Mouse (Mus musculus): ENCODE data around the gene Shld2. TPM values are rescaled to one million over a fixed set of nuclear protein-coding genes. Genes with fewer than 3 reads are reported as not detected.

Gene Shld2
- total and polyA plus RNA-seq, 2 experiments from 2014 or later = 2.9 to 10.9 TPM

- H3K9ac ChIP-seq (replicated peaks; ENCODE audit: low read depth, low read length) = no peak overlapping the region
- 83% methylated on average over 4 of the region's 4 CpGs for WGBS
- DNase-seq (ENCODE audit: low spot score) (no peak), ATAC-seq (ENCODE audit: insufficient read depth, low read depth) (no peak)
- H3K4me3 ChIP-seq (ENCODE audit: low read depth, low read length) = no peak overlapping the region
- no peak overlapping the region for H3K4me2 ChIP-seq (ENCODE audit: low read depth, low read length)
- no peak overlapping the region for H3K27ac ChIP-seq (ENCODE audit: low read depth)
- H3K36me3 ChIP-seq (replicated peaks; ENCODE audit: control insufficient read depth, insufficient read depth, low read length) = no peaks in the 10 kb centered on the region
- no peaks in the 10 kb centered on the region for H3K27me3 ChIP-seq (ENCODE audit: control insufficient read depth, insufficient read depth, low read length)
- TF ChIP-seq EP300 (IDR thresholded peaks at IDR 0.05; ENCODE audit: low read depth) (no peak), CTCF (IDR thresholded peaks at IDR 0.05; ENCODE audit: low read depth) (no peak)
- H3K9me3 ChIP-seq (replicated peaks; ENCODE audit: control insufficient read depth, low read length) = no peaks in the 10 kb centered on the region
- no peaks in the 10 kb centered on the region for H3K4me1 ChIP-seq (ENCODE audit: control insufficient read depth, insufficient read depth)
Observed at GRCm38 (mm10) chr14:34253261-34253660, 57.0 kb downstream of the Shld2 start.

- H3K9me3 ChIP-seq (replicated peaks; ENCODE audit: control insufficient read depth, low read length) = no peaks in the 10 kb centered on the region
- DNase-seq (ENCODE audit: low spot score) (no peak), ATAC-seq (ENCODE audit: insufficient read depth, low read depth) (no peak)
- H3K4me2 ChIP-seq (ENCODE audit: low read depth, low read length) = no peak overlapping the region
- H3K27me3 ChIP-seq (ENCODE audit: control insufficient read depth, insufficient read depth, low read length) = no peaks in the 10 kb centered on the region
- no peaks in the 10 kb centered on the region for H3K4me1 ChIP-seq (ENCODE audit: control insufficient read depth, insufficient read depth)
- no peak for TF ChIP-seq EP300 (IDR thresholded peaks at IDR 0.05; ENCODE audit: low read depth)
- TF ChIP-seq CTCF (IDR thresholded peaks at IDR 0.05; ENCODE audit: low read depth) = no peak
- H3K36me3 ChIP-seq (replicated peaks; ENCODE audit: control insufficient read depth, insufficient read depth, low read length) = no peaks in the 10 kb centered on the region
- no peak overlapping the region for H3K27ac ChIP-seq (ENCODE audit: low read depth)
- H3K9ac ChIP-seq (replicated peaks; ENCODE audit: low read depth, low read length) = no peak overlapping the region
- WGBS = 64% methylated on average over 5 of the region's 6 CpGs
- H3K4me3 ChIP-seq (ENCODE audit: low read depth, low read length) = no peak overlapping the region
Observed at GRCm38 (mm10) chr14:34252470-34253145, 57.7 kb downstream of the Shld2 start.

GRCm38 (mm10) chr14:34240676-34241075 lies 69.6 kb downstream of the Shld2 start:
- no peak for DNase-seq (ENCODE audit: low spot score)
- ATAC-seq (ENCODE audit: insufficient read depth, low read depth) = no peak
- no peaks in the 10 kb centered on the region for H3K27me3 ChIP-seq (ENCODE audit: control insufficient read depth, insufficient read depth, low read length)
- H3K9ac ChIP-seq (replicated peaks; ENCODE audit: low read depth, low read length) = no peak overlapping the region
- H3K4me3 ChIP-seq (ENCODE audit: low read depth, low read length) = no peak overlapping the region
- H3K36me3 ChIP-seq (replicated peaks; ENCODE audit: control insufficient read depth, insufficient read depth, low read length) = 0 out of 2 replicates have a peak, but pooled peaks cover 7% of the 10 kb centered on the region
- WGBS = 62% methylated on average over 6 of the region's 6 CpGs
- 0 out of 2 replicates have a peak, but pooled peaks cover 3% of the 10 kb centered on the region for H3K9me3 ChIP-seq (replicated peaks; ENCODE audit: control insufficient read depth, low read length)
- H3K4me2 ChIP-seq (ENCODE audit: low read depth, low read length) = no peak overlapping the region
- no peak overlapping the region for H3K27ac ChIP-seq (ENCODE audit: low read depth)
- no peak for TF ChIP-seq EP300 (IDR thresholded peaks at IDR 0.05; ENCODE audit: low read depth)
- no peak for TF ChIP-seq CTCF (IDR thresholded peaks at IDR 0.05; ENCODE audit: low read depth)
- H3K4me1 ChIP-seq (ENCODE audit: control insufficient read depth, insufficient read depth) = no peaks in the 10 kb centered on the region

GRCm38 (mm10) chr14:34240263-34240662 lies 70.0 kb downstream of the Shld2 start:
- 0 out of 2 replicates have a peak, but pooled peaks cover 7% of the 10 kb centered on the region for H3K36me3 ChIP-seq (replicated peaks; ENCODE audit: control insufficient read depth, insufficient read depth, low read length)
- H3K9ac ChIP-seq (replicated peaks; ENCODE audit: low read depth, low read length) = no peak overlapping the region
- no peaks in the 10 kb centered on the region for H3K27me3 ChIP-seq (ENCODE audit: control insufficient read depth, insufficient read depth, low read length)
- no peaks in the 10 kb centered on the region for H3K4me1 ChIP-seq (ENCODE audit: control insufficient read depth, insufficient read depth)
- 0 out of 2 replicates have a peak, but pooled peaks cover 3% of the 10 kb centered on the region for H3K9me3 ChIP-seq (replicated peaks; ENCODE audit: control insufficient read depth, low read length)
- WGBS = 59% methylated on average over 10 of the region's 10 CpGs
- H3K4me3 ChIP-seq (ENCODE audit: low read depth, low read length) = no peak overlapping the region
- no peak for TF ChIP-seq EP300 (IDR thresholded peaks at IDR 0.05; ENCODE audit: low read depth)
- no peak for TF ChIP-seq CTCF (IDR thresholded peaks at IDR 0.05; ENCODE audit: low read depth)
- no peak for ATAC-seq (ENCODE audit: insufficient read depth, low read depth)
- H3K4me2 ChIP-seq (ENCODE audit: low read depth, low read length) = no peak overlapping the region
- no peak for DNase-seq (ENCODE audit: low spot score)
- no peak overlapping the region for H3K27ac ChIP-seq (ENCODE audit: low read depth)

- no peak overlapping the region for H3K27ac ChIP-seq (ENCODE audit: low read depth)
- peak overlapping the region; percentile 73 for H3K4me2 ChIP-seq (ENCODE audit: low read depth, low read length)
- H3K4me1 ChIP-seq (ENCODE audit: control insufficient read depth, insufficient read depth) = no peaks in the 10 kb centered on the region; the same call in 1 of the 2 replicates
- peak; percentile 95 for TF ChIP-seq CTCF (IDR thresholded peaks at IDR 0.05; ENCODE audit: low read depth)
- no peak for TF ChIP-seq EP300 (IDR thresholded peaks at IDR 0.05; ENCODE audit: low read depth)
- H3K9me3 ChIP-seq (replicated peaks; ENCODE audit: control insufficient read depth, low read length) = no peaks in the 10 kb centered on the region
- WGBS = 5% methylated on average over 16 of the region's 16 CpGs
- H3K9ac ChIP-seq (replicated peaks; ENCODE audit: low read depth, low read length) = peak overlapping the region; percentile 32
- ATAC-seq (ENCODE audit: insufficient read depth, low read depth) (peak; percentile 99), DNase-seq (ENCODE audit: low spot score) (peak; percentile 89)
- H3K27me3 ChIP-seq (ENCODE audit: control insufficient read depth, insufficient read depth, low read length) = no peaks in the 10 kb centered on the region
- 0 out of 2 replicates have a peak, but pooled peaks cover 4% of the 10 kb centered on the region for H3K36me3 ChIP-seq (replicated peaks; ENCODE audit: control insufficient read depth, insufficient read depth, low read length)
- peak overlapping the region; percentile 40 for H3K4me3 ChIP-seq (ENCODE audit: low read depth, low read length)
Observed at GRCm38 (mm10) chr14:34234630-34235380, 75.5 kb downstream of the Shld2 start.
